Mouse (Mus musculus): ENCODE measurements around the gene Tgfa. TPM values are rescaled to one million over a fixed set of nuclear protein-coding genes. Genes with fewer than 3 reads are reported as not detected.

The Tgfa gene
- total RNA-seq, 1 experiment = 2.2 TPM

DNA sequence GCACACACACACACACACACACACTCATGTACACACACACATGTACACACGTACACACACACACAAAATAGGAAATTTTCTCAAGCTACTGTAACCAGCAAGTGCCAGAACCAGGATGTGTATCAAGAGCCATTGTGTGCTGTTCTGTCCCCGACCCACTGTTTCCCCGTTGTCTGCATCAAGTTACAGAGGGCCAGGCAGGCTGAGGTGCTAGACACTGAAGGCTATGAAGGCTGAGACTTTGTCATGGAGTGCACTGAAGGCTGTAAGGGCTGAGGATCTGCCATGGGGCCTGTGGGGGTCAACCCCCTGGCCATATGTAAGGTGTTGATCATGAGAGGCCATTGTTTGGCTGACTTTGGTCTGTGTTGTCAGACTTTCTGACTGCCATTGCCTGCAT lies 15.6 kb downstream of the Tgfa start:
- H3K9ac ChIP-seq (ENCODE audit: insufficient read depth, low read depth, low read length, poor library complexity, severe bottlenecking) = no peak overlapping the region
- no peaks in the 10 kb centered on the region for H3K9me3 ChIP-seq (ENCODE audit: control insufficient read depth, insufficient read depth, low read depth, low read length)
- in situ Hi-C loops (cut with MboI; ENCODE audit: low sequenced_read_pairs in 2 of 2, unreplicated experiment in 2 of 2) = no loop called here
- DNase-seq (ENCODE audit: low read depth, low spot score) = no peak
- H3K4me1 ChIP-seq (ENCODE audit: control insufficient read depth in 2 of 2, insufficient read depth in 2 of 2, low read length in 2 of 2, poor library complexity in 1 of 2) = peaks cover 0 to 6% of the 10 kb centered on the region in 2 experiments; a peak in 2 of 4 replicates
- no peak overlapping the region for H3K4me3 ChIP-seq (ENCODE audit: insufficient read depth in 1 of 2, low read depth in 1 of 2, low read length in 2 of 2, poor library complexity in 1 of 2, severe bottlenecking in 1 of 2)
- no peak for TF ChIP-seq ZNF384 (IDR thresholded peaks at IDR 0.05; ENCODE audit: low read depth, low read length)
- no peak for TF ChIP-seq HCFC1 (IDR thresholded peaks at IDR 0.05; ENCODE audit: borderline replicate concordance, insufficient read depth, low read length)
- TF ChIP-seq MAFK (IDR thresholded peaks at IDR 0.05; ENCODE audit: insufficient read depth, low read depth, low read length) = no peak
- TF ChIP-seq CHD2 (IDR thresholded peaks at IDR 0.05; ENCODE audit: low read depth, low read length) = no peak
- no peak for TF ChIP-seq ZC3H11A (IDR thresholded peaks at IDR 0.05; ENCODE audit: borderline replicate concordance, low read depth, low read length)
- H3K27ac ChIP-seq (ENCODE audit: insufficient read depth, low read depth, low read length, poor library complexity, severe bottlenecking) = no peak overlapping the region
- no peaks in the 10 kb centered on the region for H3K36me3 ChIP-seq (ENCODE audit: control insufficient read depth, insufficient read depth, low read length, poor library complexity, severe bottlenecking)

DNA sequence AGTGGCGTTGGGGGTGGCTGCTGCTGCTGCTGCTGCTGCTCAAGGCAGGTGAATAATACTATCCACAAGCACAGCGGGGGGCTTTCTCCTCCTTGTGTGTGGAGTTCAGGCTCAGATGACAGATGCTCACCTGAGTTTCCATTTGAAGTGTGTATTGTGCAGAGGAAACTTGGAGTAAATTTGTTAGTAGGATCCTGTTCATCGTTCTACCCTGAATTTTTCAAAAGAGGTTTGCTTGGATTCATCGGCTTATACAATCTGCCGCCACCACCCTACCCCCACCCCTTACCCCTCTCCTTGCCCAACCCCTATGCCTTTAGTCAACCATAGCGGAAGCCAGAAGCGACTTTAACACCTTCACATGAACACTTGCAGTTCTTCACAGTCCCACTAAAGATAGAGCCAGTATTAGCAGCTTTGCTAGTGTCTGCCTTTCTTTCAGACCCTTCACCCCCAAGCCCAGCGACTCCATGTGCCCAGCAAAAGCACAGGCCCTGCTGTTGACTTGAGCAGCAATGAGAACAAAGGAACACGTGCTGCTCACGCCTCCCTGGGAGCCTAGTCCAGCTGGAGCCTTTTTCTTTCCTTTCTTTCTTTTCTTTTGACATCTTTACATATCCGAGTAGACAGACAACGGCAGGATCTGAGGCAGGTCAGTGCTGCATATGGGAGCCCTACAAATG lies 16.2 kb downstream of the Tgfa start:
- Histone ChIP-seq H3K9me3 (ENCODE audit: control insufficient read depth, insufficient read depth, low read depth, low read length) (no peaks in the 10 kb centered on the region), H3K9ac (ENCODE audit: insufficient read depth, low read depth, low read length, poor library complexity, severe bottlenecking) (no peak overlapping the region), H3K36me3 (ENCODE audit: control insufficient read depth, insufficient read depth, low read length, poor library complexity, severe bottlenecking) (no peaks in the 10 kb centered on the region), H3K27ac (ENCODE audit: insufficient read depth, low read depth, low read length, poor library complexity, severe bottlenecking) (no peak overlapping the region), H3K4me3 (ENCODE audit: insufficient read depth in 1 of 2, low read depth in 1 of 2, low read length in 2 of 2, poor library complexity in 1 of 2, severe bottlenecking in 1 of 2) (no peak overlapping the region), H3K4me1 (ENCODE audit: control insufficient read depth in 2 of 2, insufficient read depth in 2 of 2, low read length in 2 of 2, poor library complexity in 1 of 2) (peaks cover 0 to 6% of the 10 kb centered on the region in 2 experiments; a peak in 2 of 4 replicates)
- TF ChIP-seq ZNF384 (IDR thresholded peaks at IDR 0.05; ENCODE audit: low read depth, low read length) (no peak), CHD2 (IDR thresholded peaks at IDR 0.05; ENCODE audit: low read depth, low read length) (no peak)
- no peak for DNase-seq (ENCODE audit: low read depth, low spot score)
- in situ Hi-C loops (cut with MboI; ENCODE audit: low sequenced_read_pairs in 2 of 2, unreplicated experiment in 2 of 2) = no loop called here

GRCm38 (mm10) chr6:86212871-86213640 lies 18.0 kb downstream of the Tgfa start:
- no peak overlapping the region for H3K27ac ChIP-seq (ENCODE audit: insufficient read depth, low read depth, low read length, poor library complexity, severe bottlenecking)
- TF ChIP-seq MAFK (IDR thresholded peaks at IDR 0.05; ENCODE audit: insufficient read depth, low read depth, low read length) (no peak), HCFC1 (IDR thresholded peaks at IDR 0.05; ENCODE audit: borderline replicate concordance, insufficient read depth, low read length) (no peak), CHD2 (IDR thresholded peaks at IDR 0.05; ENCODE audit: low read depth, low read length) (no peak), ZNF384 (IDR thresholded peaks at IDR 0.05; ENCODE audit: low read depth, low read length) (no peak), ZC3H11A (IDR thresholded peaks at IDR 0.05; ENCODE audit: borderline replicate concordance, low read depth, low read length) (no peak)
- in situ Hi-C loops (cut with MboI; ENCODE audit: low sequenced_read_pairs in 2 of 2, unreplicated experiment in 2 of 2) = no loop called here

DNA sequence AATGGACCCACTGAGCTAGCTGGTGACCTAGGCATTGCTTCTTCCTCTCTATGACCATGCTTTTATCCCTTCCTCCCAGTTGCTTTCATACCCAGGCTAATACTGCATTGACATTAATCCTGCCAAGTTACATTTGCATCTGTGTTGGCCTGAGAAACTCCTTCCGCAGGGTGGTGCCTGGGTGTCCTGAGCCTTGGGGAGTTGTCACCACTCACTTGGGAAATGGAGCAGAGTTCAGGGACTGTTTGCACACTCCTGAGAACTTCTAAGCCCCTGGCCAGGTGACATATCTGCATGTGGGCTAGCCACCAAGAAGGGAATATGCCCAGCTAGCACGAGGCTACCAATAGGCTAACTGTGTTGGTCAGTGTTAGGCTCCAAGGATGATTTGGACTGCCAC lies 23.0 kb downstream of the Tgfa start:
- no peak overlapping the region for H3K27ac ChIP-seq (ENCODE audit: insufficient read depth, low read depth, low read length, poor library complexity, severe bottlenecking)
- H3K9me3 ChIP-seq (ENCODE audit: control insufficient read depth, insufficient read depth, low read depth, low read length) = no peaks in the 10 kb centered on the region
- peaks cover 0 to 17% of the 10 kb centered on the region in 2 experiments; a peak in 2 of 4 replicates for H3K4me1 ChIP-seq (ENCODE audit: control insufficient read depth in 2 of 2, insufficient read depth in 2 of 2, low read length in 2 of 2, poor library complexity in 1 of 2)
- no peak for TF ChIP-seq ZC3H11A (IDR thresholded peaks at IDR 0.05; ENCODE audit: borderline replicate concordance, low read depth, low read length)
- DNase-seq (ENCODE audit: low read depth, low spot score) = no peak
- H3K4me3 ChIP-seq (ENCODE audit: insufficient read depth in 1 of 2, low read depth in 1 of 2, low read length in 2 of 2, poor library complexity in 1 of 2, severe bottlenecking in 1 of 2) = no peak overlapping the region
- in situ Hi-C loops (cut with MboI; ENCODE audit: low sequenced_read_pairs in 2 of 2, unreplicated experiment in 2 of 2) = no loop called here
- no peak overlapping the region for H3K9ac ChIP-seq (ENCODE audit: insufficient read depth, low read depth, low read length, poor library complexity, severe bottlenecking)
- no peaks in the 10 kb centered on the region for H3K36me3 ChIP-seq (ENCODE audit: control insufficient read depth, insufficient read depth, low read length, poor library complexity, severe bottlenecking)

More at GRCm38 (mm10) chr6:86212871-86213640, 18.0 kb downstream of the Tgfa start:
- Histone ChIP-seq H3K9ac (ENCODE audit: insufficient read depth, low read depth, low read length, poor library complexity, severe bottlenecking) (no peak overlapping the region), H3K9me3 (ENCODE audit: control insufficient read depth, insufficient read depth, low read depth, low read length) (no peaks in the 10 kb centered on the region), H3K4me1 (ENCODE audit: control insufficient read depth in 2 of 2, insufficient read depth in 2 of 2, low read length in 2 of 2, poor library complexity in 1 of 2) (peaks cover 0 to 6% of the 10 kb centered on the region in 2 experiments; a peak in 2 of 4 replicates), H3K4me3 (ENCODE audit: insufficient read depth in 1 of 2, low read depth in 1 of 2, low read length in 2 of 2, poor library complexity in 1 of 2, severe bottlenecking in 1 of 2) (no peak overlapping the region), H3K36me3 (ENCODE audit: control insufficient read depth, insufficient read depth, low read length, poor library complexity, severe bottlenecking) (no peaks in the 10 kb centered on the region)
- DNase-seq (ENCODE audit: low read depth, low spot score) = no peak

Measured in ES-E14 (cell line).